Mouse (Mus musculus) urinary bladder, postnatal 36 days (tissue): ENCODE data around the gene Cer1.
A peak's percentile ranks its signal among the peaks of the same experiment; 100 is the strongest.

ENCODE experiments used
- DNase-seq, 2 experiments: peaks; one replicate each; pipeline ENCODE4 v3.0.0; 2022; ENCODE audit warnings: low spot score in 2 of 2, mixed read lengths in 1 of 2

Cer1 gene

GRCm38 (mm10) chr4:82884636-82885534 is at the start of gene Cer1:
TSS of gene Cer1 (minus strand) at chr4:82885148.
- no peak for DNase-seq

GRCm38 (mm10) chr4:82934308-82934707 is 49.4 kb upstream of the Cer1 start:
- no peak for DNase-seq

- peak; percentile 56 for DNase-seq
Observed at GRCm38 (mm10) chr4:82933698-82934210, 48.8 kb upstream of the Cer1 start.

GRCm38 (mm10) chr4:82930079-82930478 is 45.1 kb upstream of the Cer1 start:
- DNase-seq: no peak

- DNase-seq: no peak
Observed at GRCm38 (mm10) chr4:82921962-82922361, 37.0 kb upstream of the Cer1 start.

- no peak for DNase-seq
Observed at GRCm38 (mm10) chr4:82918625-82919024, 33.7 kb upstream of the Cer1 start.

GRCm38 (mm10) chr4:82916678-82917050 is 31.7 kb upstream of the Cer1 start:
- no peak for DNase-seq

GRCm38 (mm10) chr4:82916003-82916677 is 31.2 kb upstream of the Cer1 start:
- no peak for DNase-seq

GRCm38 (mm10) chr4:82915576-82915975 is 30.6 kb upstream of the Cer1 start:
- no peak for DNase-seq

- DNase-seq: no peak
Observed at GRCm38 (mm10) chr4:82914601-82915143, 29.7 kb upstream of the Cer1 start.

- no peak for DNase-seq
Observed at GRCm38 (mm10) chr4:82895227-82895626, 10.3 kb upstream of the Cer1 start.

GRCm38 (mm10) chr4:82892247-82892646 is 7.3 kb upstream of the Cer1 start:
- no peak for DNase-seq

- DNase-seq: no peak
Observed at GRCm38 (mm10) chr4:82891566-82891965, 6.6 kb upstream of the Cer1 start.

GRCm38 (mm10) chr4:82891049-82891448 is 6.1 kb upstream of the Cer1 start:
- DNase-seq: no peak

- no peak for DNase-seq
Observed at GRCm38 (mm10) chr4:82890585-82890984, 5.6 kb upstream of the Cer1 start.

GRCm38 (mm10) chr4:82886148-82886547 is 1.2 kb upstream of the Cer1 start:
- no peak for DNase-seq

- no peak for DNase-seq
Observed at GRCm38 (mm10) chr4:82885535-82885913, 576 bp upstream of the Cer1 start.

GRCm38 (mm10) chr4:82882500-82882899 is 2.4 kb downstream of the Cer1 start:
- DNase-seq: no peak

GRCm38 (mm10) chr4:82881366-82881765 is 3.6 kb downstream of the Cer1 start:
- DNase-seq: no peak

GRCm38 (mm10) chr4:82880243-82880642 is 4.7 kb downstream of the Cer1 start:
- DNase-seq: no peak

GRCm38 (mm10) chr4:82879152-82879551 is 5.8 kb downstream of the Cer1 start:
- no peak for DNase-seq

- DNase-seq: no peak
Observed at GRCm38 (mm10) chr4:82876656-82877055, 8.3 kb downstream of the Cer1 start.

- DNase-seq: no peak
Observed at GRCm38 (mm10) chr4:82875532-82875931, 9.4 kb downstream of the Cer1 start.
